Mouse (Mus musculus) kidney, embryonic 15.5 days (tissue): ENCODE measurements around the gene Ifnar1. TPM values are rescaled to one million over a fixed set of nuclear protein-coding genes. Genes with fewer than 3 reads are reported as not detected.

Source experiments
- ATAC-seq: fragments of 200-750 bp; cut with Nextera tagmentation; replicated peaks from 2 replicates; pipeline ENCODE4 v1.8.0; 2017; ENCODE audit warnings: moderate TSS enrichment; ENCODE audit not compliant: low FRiP score
- H3K27ac ChIP-seq: fragments of 300-500 bp; sonication (generic); 2 replicates; pipeline ENCODE4 v1.5.1; 2015; ENCODE audit warnings: mild to moderate bottlenecking, inconsistent platforms
- H3K27me3 ChIP-seq: fragments of 300-500 bp; sonication (generic); 2 replicates; pipeline ENCODE4 v1.6.1; 2015; ENCODE audit warnings: inconsistent platforms
- H3K36me3 ChIP-seq: fragments of 300-500 bp; sonication (generic); 2 replicates; pipeline ENCODE4 v1.6.1; 2015; ENCODE audit warnings: inconsistent platforms
- H3K4me1 ChIP-seq: fragments of 300-500 bp; sonication (generic); 2 replicates; pipeline ENCODE4 v1.6.1; 2015; ENCODE audit warnings: inconsistent platforms
- H3K4me2 ChIP-seq: fragments of 300-500 bp; sonication (generic); 2 replicates; pipeline ENCODE4 v1.6.1; 2015; ENCODE audit warnings: moderate library complexity, mild to moderate bottlenecking, inconsistent platforms
- H3K4me3 ChIP-seq: fragments of 300-500 bp; sonication (generic); replicated peaks from 2 replicates; pipeline ENCODE4 v1.5.1; 2015; ENCODE audit warnings: mild to moderate bottlenecking, inconsistent platforms
- H3K9ac ChIP-seq: fragments of 300-500 bp; sonication (generic); 2 replicates; pipeline ENCODE4 v1.6.1; 2015; ENCODE audit warnings: mild to moderate bottlenecking, inconsistent platforms
- H3K9me3 ChIP-seq: fragments of 300-500 bp; sonication (generic); replicated peaks from 2 replicates; pipeline ENCODE4 v1.6.1; 2016; ENCODE audit warnings: inconsistent platforms
- WGBS: fragments of 180-500 bp; shearing (Covaris S2); methylation state at CpG from one replicate; pipeline ENCODE4 v1.1.7; 2015; ENCODE audit warnings: mixed read lengths; 5-methylcytosine and 5-hydroxymethylcytosine counted together
- polyA plus RNA-seq: library from polyadenylated mRNA; unstranded; fragments of >200 nt; fragmentation: Nextera tagmentation; extraction: Ambion mirVana; gene quantifications from 2 replicates; pipeline ENCODE4 v1.2.1, GENCODE M21; 2015

Ifnar1 gene
- polyA plus RNA-seq, 1 experiment from 2014 or later, result 62.2 TPM

- Histone ChIP-seq H3K27ac (no peak overlapping the region), H3K36me3 (no peaks in the 10 kb centered on the region), H3K4me1 (0 out of 2 replicates have a peak, but pooled peaks cover 3% of the 10 kb centered on the region), H3K27me3 (no peaks in the 10 kb centered on the region), H3K4me2 (no peak overlapping the region), H3K4me3 (no peak overlapping the region), H3K9me3 (no peaks in the 10 kb centered on the region), H3K9ac (no peak overlapping the region)
- no peak for ATAC-seq
- 82% methylated on average over 7 of the region's 7 CpGs for WGBS
Measured at GRCm38 (mm10) chr16:91448895-91449294, 36.1 kb upstream of the Ifnar1 start.

- Histone ChIP-seq H3K27ac (no peak overlapping the region), H3K9me3 (no peaks in the 10 kb centered on the region), H3K4me1 (0 out of 2 replicates have a peak, but pooled peaks cover 3% of the 10 kb centered on the region), H3K27me3 (no peaks in the 10 kb centered on the region), H3K4me3 (no peak overlapping the region), H3K4me2 (no peak overlapping the region), H3K9ac (no peak overlapping the region), H3K36me3 (no peaks in the 10 kb centered on the region)
- ATAC-seq, result no peak
- 84% methylated on average over 12 of the region's 12 CpGs for WGBS
Measured at GRCm38 (mm10) chr16:91450137-91451064, 34.6 kb upstream of the Ifnar1 start.

GRCm38 (mm10) chr16:91451949-91452348 lies 33.1 kb upstream of the Ifnar1 start:
- Histone ChIP-seq H3K27me3 (no peaks in the 10 kb centered on the region), H3K36me3 (no peaks in the 10 kb centered on the region), H3K9ac (no peak overlapping the region), H3K4me1 (0 out of 2 replicates have a peak, but pooled peaks cover 3% of the 10 kb centered on the region), H3K9me3 (no peaks in the 10 kb centered on the region), H3K4me2 (no peak overlapping the region), H3K27ac (no peak overlapping the region), H3K4me3 (no peak overlapping the region)
- WGBS, result 82% methylated on average over 2 of the region's 2 CpGs
- ATAC-seq, result no peak

GRCm38 (mm10) chr16:91452363-91452896 lies 32.6 kb upstream of the Ifnar1 start:
- no peak overlapping the region for H3K27ac ChIP-seq
- no peak for ATAC-seq

GRCm38 (mm10) chr16:91455868-91456267 lies 29.2 kb upstream of the Ifnar1 start:
- Histone ChIP-seq H3K9me3 (no peaks in the 10 kb centered on the region), H3K4me1 (0 out of 2 replicates have a peak, but pooled peaks cover 5% of the 10 kb centered on the region), H3K4me2 (no peak overlapping the region), H3K4me3 (no peak overlapping the region), H3K36me3 (no peaks in the 10 kb centered on the region), H3K27me3 (no peaks in the 10 kb centered on the region), H3K9ac (no peak overlapping the region), H3K27ac (no peak overlapping the region)
- no peak for ATAC-seq
- WGBS, result 76% methylated on average over 4 of the region's 4 CpGs

More at GRCm38 (mm10) chr16:91452363-91452896, 32.6 kb upstream of the Ifnar1 start:
- WGBS, result 49% methylated on average over 6 of the region's 6 CpGs
- Histone ChIP-seq H3K4me1 (0 out of 2 replicates have a peak, but pooled peaks cover 3% of the 10 kb centered on the region), H3K27me3 (no peaks in the 10 kb centered on the region), H3K4me2 (no peak overlapping the region), H3K36me3 (no peaks in the 10 kb centered on the region), H3K4me3 (no peak overlapping the region), H3K9ac (no peak overlapping the region), H3K9me3 (no peaks in the 10 kb centered on the region)

GRCm38 (mm10) chr16:91458301-91458746 lies 26.7 kb upstream of the Ifnar1 start:
- no peak overlapping the region for H3K9ac ChIP-seq
- H3K9me3 ChIP-seq, result no peaks in the 10 kb centered on the region
- 55% methylated on average over 21 of the region's 21 CpGs for WGBS
- H3K27me3 ChIP-seq, result no peaks in the 10 kb centered on the region
- H3K4me2 ChIP-seq, result no peak overlapping the region
- no peak overlapping the region for H3K27ac ChIP-seq
- H3K36me3 ChIP-seq, result no peaks in the 10 kb centered on the region
- H3K4me3 ChIP-seq, result no peak overlapping the region
- H3K4me1 ChIP-seq, result peaks cover 16% of the 10 kb centered on the region; the same call in 1 of the 2 replicates
- no peak for ATAC-seq

- no peak for ATAC-seq
- Histone ChIP-seq H3K27me3 (no peaks in the 10 kb centered on the region), H3K9ac (no peak overlapping the region), H3K4me1 (peaks cover 16% of the 10 kb centered on the region; the same call in 1 of the 2 replicates), H3K9me3 (no peaks in the 10 kb centered on the region), H3K27ac (no peak overlapping the region), H3K4me2 (no peak overlapping the region), H3K36me3 (no peaks in the 10 kb centered on the region), H3K4me3 (no peak overlapping the region)
- 49% methylated on average over 5 of the region's 5 CpGs for WGBS
Measured at GRCm38 (mm10) chr16:91458976-91459375, 26.1 kb upstream of the Ifnar1 start.

- Histone ChIP-seq H3K9ac (no peak overlapping the region), H3K27me3 (no peaks in the 10 kb centered on the region), H3K4me3 (no peak overlapping the region), H3K4me2 (no peak overlapping the region), H3K9me3 (no peaks in the 10 kb centered on the region), H3K27ac (no peak overlapping the region), H3K36me3 (no peaks in the 10 kb centered on the region), H3K4me1 (peaks cover 21% of the 10 kb centered on the region; the same call in 1 of the 2 replicates)
- 90% methylated on average over 3 of the region's 3 CpGs for WGBS
- no peak for ATAC-seq
Measured at GRCm38 (mm10) chr16:91459396-91459795, 25.6 kb upstream of the Ifnar1 start.

- no peak overlapping the region for H3K27ac ChIP-seq
Measured at GRCm38 (mm10) chr16:91459841-91460370, 25.1 kb upstream of the Ifnar1 start.

GRCm38 (mm10) chr16:91461066-91461638 lies 23.9 kb upstream of the Ifnar1 start:
- H3K9me3 ChIP-seq, result no peaks in the 10 kb centered on the region
- peak overlapping the region; percentile 68 for H3K27ac ChIP-seq
- H3K4me1 ChIP-seq, result peaks cover 34% of the 10 kb centered on the region
- H3K27me3 ChIP-seq, result no peaks in the 10 kb centered on the region
- H3K4me2 ChIP-seq, result peak overlapping the region; percentile 25
- H3K36me3 ChIP-seq, result no peaks in the 10 kb centered on the region
- H3K4me3 ChIP-seq, result no peak overlapping the region
- no peak overlapping the region for H3K9ac ChIP-seq
- 39% methylated on average over 11 of the region's 11 CpGs for WGBS
- no peak for ATAC-seq

More at GRCm38 (mm10) chr16:91459841-91460370, 25.1 kb upstream of the Ifnar1 start:
- Histone ChIP-seq H3K4me3 (no peak overlapping the region), H3K36me3 (no peaks in the 10 kb centered on the region), H3K9me3 (no peaks in the 10 kb centered on the region), H3K4me2 (no peak overlapping the region), H3K27me3 (no peaks in the 10 kb centered on the region), H3K9ac (no peak overlapping the region), H3K4me1 (peaks cover 23% of the 10 kb centered on the region; the same call in 1 of the 2 replicates)
- WGBS, result 76% methylated on average over 11 of the region's 11 CpGs
- no peak for ATAC-seq

GRCm38 (mm10) chr16:91461773-91462181 lies 23.3 kb upstream of the Ifnar1 start:
- no peaks in the 10 kb centered on the region for H3K9me3 ChIP-seq
- no peaks in the 10 kb centered on the region for H3K36me3 ChIP-seq
- H3K27me3 ChIP-seq, result no peaks in the 10 kb centered on the region
- H3K4me1 ChIP-seq, result peaks cover 40% of the 10 kb centered on the region
- 19% methylated on average over 9 of the region's 9 CpGs for WGBS
- H3K27ac ChIP-seq, result peak overlapping the region; percentile 82
- H3K4me2 ChIP-seq, result 0 out of 2 replicates have a peak overlapping the region, but pooled peaks have one; percentile 12
- ATAC-seq, result no peak
- H3K4me3 ChIP-seq, result no peak overlapping the region
- 0 out of 2 replicates have a peak overlapping the region, but pooled peaks have one; percentile 10 for H3K9ac ChIP-seq
